Mouse (Mus musculus) stomach, postnatal 0 days (tissue): ENCODE data around the gene Sdhb.

Experiments
- CTCF ChIP-seq: IDR thresholded peaks from 2 replicates; pipeline ENCODE4 v1.5.1; 2016; ENCODE audit warnings: antibody characterized with exemption, low read depth, mild to moderate bottlenecking, moderate library complexity
- EP300 ChIP-seq: optimal IDR thresholded peaks from 2 replicates; pipeline ENCODE3; 2016; ENCODE audit warnings: antibody characterized with exemption

DNA sequence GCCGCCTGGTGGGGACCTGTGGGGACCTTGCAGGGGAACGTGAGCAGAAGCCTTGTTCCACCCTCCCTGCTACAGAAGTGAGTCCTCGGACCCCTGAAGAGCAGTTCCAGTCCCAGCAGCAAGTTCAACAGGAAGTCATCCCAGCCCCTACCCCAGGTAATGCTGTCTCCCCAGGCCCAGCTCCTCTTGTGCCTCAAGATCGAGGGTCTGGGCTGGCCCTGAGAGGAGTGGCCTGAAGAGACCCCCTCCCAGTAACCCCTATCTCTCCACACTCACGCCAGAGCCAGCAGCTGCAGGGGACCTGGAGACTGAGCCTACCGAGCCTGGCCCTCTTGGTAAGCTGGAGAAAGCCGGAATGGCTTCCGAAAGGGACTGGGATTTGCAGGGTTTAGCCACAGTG lies 53.1 kb downstream of the Sdhb start:
- TF ChIP-seq CTCF = no peak
- no peak for TF ChIP-seq EP300
